Comparison of ENCODE assay signal across 9 mouse cellular contexts in the genomic region with DNA sequence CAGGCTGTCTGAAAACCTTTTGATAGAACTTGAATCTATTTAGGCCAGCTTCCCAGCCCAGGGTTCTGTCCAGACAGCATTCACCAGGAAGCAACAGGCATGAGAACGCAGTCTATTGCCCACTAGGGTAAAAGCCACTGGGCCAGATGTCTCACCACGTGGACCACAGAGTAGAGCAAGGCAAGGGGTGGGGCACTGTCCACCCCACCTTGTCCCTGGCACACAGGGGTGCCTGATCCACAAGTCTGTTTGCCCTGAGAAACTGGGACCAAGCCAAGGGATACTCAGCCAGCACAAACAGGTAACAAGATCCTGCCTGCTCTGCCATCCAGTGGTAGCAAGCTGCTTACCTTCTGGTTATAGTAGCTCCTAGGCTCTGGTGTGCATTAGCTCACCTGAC.
DNase-seq lines count a peak whose midpoint lies in the region; ATAC-seq lines count a peak whose summit lies in the region.
"Had no signal": no experiment of that assay in that cellular context is flagged by ENCODE, and none has a peak within 500 bp of the region (broad histone marks: within the 10 kb centered on the region; RNA-seq: fewer than 3 reads in every experiment).

No protein-coding gene starts in this region.

- 71% methylated on average over 2 of the region's 2 CpGs for WGBS in kidney, embryonic 14.5 days
- WGBS in stomach, embryonic 15.5 days: 52% methylated on average over 2 of the region's 2 CpGs
- WGBS in midbrain, embryonic 10.5 days: 79% methylated on average over 2 of the region's 2 CpGs

- no peaks in the 10 kb centered on the region for H3K27me3 ChIP-seq in kidney, embryonic 14.5 days (ENCODE audit: control insufficient read depth, insufficient read depth, low read length)
- no peaks in the 10 kb centered on the region for H3K27me3 ChIP-seq in stomach, embryonic 15.5 days (replicated peaks)
- H3K27me3 ChIP-seq in midbrain, embryonic 10.5 days (ENCODE audit: low read depth, poor library complexity, severe bottlenecking): no peaks in the 10 kb centered on the region

- no peak overlapping the region for H3K27ac ChIP-seq in kidney, embryonic 14.5 days (ENCODE audit: low read depth, low read length)
- H3K27ac ChIP-seq in stomach, embryonic 15.5 days: no peak overlapping the region
- H3K27ac ChIP-seq in midbrain, embryonic 10.5 days (replicated peaks): no peak overlapping the region
- H3K27ac ChIP-seq: macrophage had no signal

- H3K9me3 ChIP-seq in kidney, embryonic 14.5 days (ENCODE audit: control insufficient read depth, low read length): peaks cover 6% of the 10 kb centered on the region; the same call in 1 of the 2 replicates
- H3K9me3 ChIP-seq in stomach, embryonic 15.5 days: no peaks in the 10 kb centered on the region; the same call in 1 of the 2 replicates
- H3K9me3 ChIP-seq in midbrain, embryonic 10.5 days (replicated peaks): peaks cover 16% of the 10 kb centered on the region

- H3K36me3 ChIP-seq in kidney, embryonic 14.5 days (ENCODE audit: control insufficient read depth, insufficient read depth, low read length): no peaks in the 10 kb centered on the region
- no peaks in the 10 kb centered on the region for H3K36me3 ChIP-seq in stomach, embryonic 15.5 days
- H3K36me3 ChIP-seq in midbrain, embryonic 10.5 days: no peaks in the 10 kb centered on the region

- H3K9ac ChIP-seq in kidney, embryonic 14.5 days (ENCODE audit: low read depth, low read length): no peak overlapping the region
- no peak overlapping the region for H3K9ac ChIP-seq in stomach, embryonic 15.5 days

- H3K4me1 ChIP-seq in kidney, embryonic 14.5 days (ENCODE audit: control insufficient read depth, insufficient read depth, low read length): no peaks in the 10 kb centered on the region
- no peaks in the 10 kb centered on the region for H3K4me1 ChIP-seq in stomach, embryonic 15.5 days
- no peaks in the 10 kb centered on the region for H3K4me1 ChIP-seq in midbrain, embryonic 10.5 days

- no peak overlapping the region for H3K4me3 ChIP-seq in kidney, embryonic 14.5 days (ENCODE audit: low read length)
- no peak overlapping the region for H3K4me3 ChIP-seq in stomach, embryonic 15.5 days (replicated peaks)
- H3K4me3 ChIP-seq in midbrain, embryonic 10.5 days: no peak overlapping the region

- no peak for ATAC-seq in kidney, embryonic 14.5 days (ENCODE audit: low FRiP score, low TSS enrichment)
- ATAC-seq in stomach, embryonic 15.5 days (ENCODE audit: insufficient read depth, low FRiP score, low read depth): peak; percentile 47; the same call in 1 of the 2 replicates
- ATAC-seq in erythroid progenitor cell, adult 5-6 weeks (replicated peaks; ENCODE audit: low FRiP score, poor library complexity, severe bottlenecking): no peak

- peak; percentile 91 for DNase-seq in kidney, adult 11 months
- peak; percentile 94 for DNase-seq in fibroblast of lung, adult 2 months (ENCODE audit: low read depth)
- peak; percentile 88 for DNase-seq in kidney, adult 9 months
- no peak for DNase-seq in midbrain, embryonic 10.5 days (ENCODE audit: low spot score)
- DNase-seq in retina, postnatal 1 day: no peak

- H3K4me2 ChIP-seq in kidney, embryonic 14.5 days (replicated peaks; ENCODE audit: low read depth, low read length): no peak overlapping the region
- H3K4me2 ChIP-seq in stomach, embryonic 15.5 days: no peak overlapping the region

Comparison
In these comparisons a context has a peak if more than half of its experiments do, and no peak if none do; other contexts are left out.
1. DNase-seq: peak in kidney, adult 11 months (single experiment), fibroblast of lung, adult 2 months (single experiment) and kidney, adult 9 months (single experiment); none in midbrain, embryonic 10.5 days (single experiment) and retina, postnatal 1 day (single experiment).